Mouse (Mus musculus) cortical plate, adult 2 months (tissue): ENCODE data around the gene Olfr1256. TPM values are rescaled to one million over a fixed set of nuclear protein-coding genes. Genes with fewer than 3 reads are reported as not detected.

Experiments
- H3K27ac ChIP-seq: fragments of 200-500 bp; 2 replicates; pipeline ENCODE4 v1.5.1; 2012; ENCODE audit warnings: low read length, control low read depth, inconsistent platforms; ENCODE audit not compliant: insufficient read depth
- H3K4me1 ChIP-seq: fragments of 200-500 bp; 2 replicates; pipeline ENCODE4 v1.6.1; 2011; ENCODE audit warnings: low read length; ENCODE audit not compliant: control insufficient read depth, insufficient read depth
- H3K4me3 ChIP-seq: fragments of 200-500 bp; 2 replicates; pipeline ENCODE4 v1.5.1; 2011; ENCODE audit warnings: mild to moderate bottlenecking, low read length, control low read depth; ENCODE audit not compliant: insufficient read depth
- CTCF ChIP-seq: fragments of 200-500 bp; IDR thresholded peaks from 2 replicates; pipeline ENCODE4 v1.5.1; 2011; ENCODE audit warnings: mild to moderate bottlenecking, control low read depth, low read length; ENCODE audit not compliant: insufficient read depth; ENCODE audit errors: extremely low read depth
- POLR2A ChIP-seq: fragments of 200-500 bp; IDR thresholded peaks from 2 replicates; pipeline ENCODE4 v1.6.1; 2011; ENCODE audit warnings: mild to moderate bottlenecking, low read length, control low read depth; ENCODE audit not compliant: insufficient read depth; ENCODE audit errors: extremely low read depth
- polyA plus RNA-seq: library from polyadenylated mRNA; depleted of rRNA; stranded (reverse); fragments of >200 nt; gene quantifications from 2 replicates; pipeline ENCODE4 v1.2.3, GENCODE M21; 2012; rRNA removed

The Olfr1256 gene
- polyA plus RNA-seq: not detected in 2 replicates

DNA sequence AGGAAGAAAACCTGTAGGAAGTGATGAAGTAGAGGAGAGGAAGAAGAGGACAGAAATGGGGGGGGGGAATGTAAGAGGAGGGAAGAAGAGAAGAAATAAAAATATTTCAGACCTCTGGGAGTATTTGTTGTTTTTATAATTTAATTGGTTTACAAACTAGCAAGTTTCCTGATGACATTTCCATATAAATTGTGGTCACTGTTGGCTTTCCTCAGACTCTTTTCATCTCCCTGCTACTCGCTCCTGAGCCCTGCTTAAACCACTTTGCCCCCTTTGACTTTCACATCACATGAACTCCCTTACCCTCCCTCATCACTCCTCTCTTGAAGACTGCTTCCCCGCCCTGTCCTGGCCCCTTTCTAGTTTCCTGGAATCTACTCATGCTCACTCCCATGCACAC lies at the start of gene Olfr1256:
Gene Olfr1256, minus strand, starts transcription at position 101 of the 400 bp plus-strand sequence.
- H3K4me1 ChIP-seq: no peaks in the 10 kb centered on the region

GRCm38 (mm10) chr2:89878137-89878536 lies 36.8 kb upstream of the Olfr1256 start, which contains the start of gene Olfr1257:
TSS of gene Olfr1257 (plus strand) at chr2:89878437.
- Histone ChIP-seq H3K27ac (no peak within 1 kb of the TSS), H3K4me1 (no peaks in the 10 kb centered on the region), H3K4me3 (no peak within 1 kb of the TSS)
- no peak for TF ChIP-seq POLR2A

More for the DNA sequence above, at the start of gene Olfr1256:
- no peak within 1 kb of the TSS for H3K4me3 ChIP-seq
- H3K27ac ChIP-seq: no peak within 1 kb of the TSS
- TF ChIP-seq CTCF (no peak), POLR2A (no peak)

DNA sequence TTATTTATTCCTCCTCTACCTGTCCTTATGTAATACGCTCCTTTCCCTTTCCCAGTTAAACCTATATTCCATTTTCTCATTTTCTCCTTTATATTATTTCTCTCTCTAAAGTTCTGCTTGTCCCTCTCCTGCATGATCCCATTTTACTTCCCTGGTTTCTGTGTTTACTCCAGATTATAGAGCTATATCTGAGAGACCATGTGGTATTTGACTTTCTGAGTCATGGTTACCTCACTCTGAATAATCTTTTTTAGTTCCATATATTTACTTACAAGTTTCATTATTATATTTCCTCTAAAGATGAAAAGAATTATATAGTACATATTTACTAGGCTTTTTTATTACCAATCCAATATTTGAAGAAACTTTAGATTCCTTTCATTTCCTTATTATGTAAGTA lies 7.9 kb upstream of the Olfr1256 start:
- no peak overlapping the region for H3K4me3 ChIP-seq
- no peaks in the 10 kb centered on the region for H3K4me1 ChIP-seq
- no peak overlapping the region for H3K27ac ChIP-seq
- TF ChIP-seq POLR2A (no peak), CTCF (no peak)

- Histone ChIP-seq H3K27ac (no peak within 1 kb of the TSS), H3K4me1 (no peaks in the 10 kb centered on the region), H3K4me3 (no peak within 1 kb of the TSS)
- TF ChIP-seq POLR2A: no peak
These were observed 6.8 kb upstream of the Olfr1256 start, which contains the start of gene Olfr48 for GRCm38 (mm10) chr2:89848105-89848504. TSS of gene Olfr48 (minus strand) at chr2:89848205.

DNA sequence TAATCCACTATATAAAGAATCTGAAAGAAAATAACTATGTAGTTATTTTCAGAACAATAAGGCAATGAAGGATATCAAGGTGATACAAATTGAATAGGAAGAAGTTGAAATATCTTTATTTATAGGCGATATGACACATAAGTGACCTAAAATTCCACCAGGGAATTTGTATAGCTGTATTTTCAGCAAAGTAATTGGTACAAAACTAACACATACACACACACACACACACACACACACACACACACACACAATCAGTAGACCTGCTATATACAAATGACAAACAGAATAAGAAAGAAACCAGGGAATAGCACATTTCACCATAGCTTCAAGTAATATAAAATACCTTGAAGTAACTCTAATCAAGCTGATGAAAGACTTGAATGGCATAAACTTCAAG lies 21.1 kb downstream of the Olfr1256 start:
- no peak overlapping the region for H3K4me3 ChIP-seq
- TF ChIP-seq CTCF (no peak), POLR2A (no peak)
- no peaks in the 10 kb centered on the region for H3K4me1 ChIP-seq
- no peak overlapping the region for H3K27ac ChIP-seq

DNA sequence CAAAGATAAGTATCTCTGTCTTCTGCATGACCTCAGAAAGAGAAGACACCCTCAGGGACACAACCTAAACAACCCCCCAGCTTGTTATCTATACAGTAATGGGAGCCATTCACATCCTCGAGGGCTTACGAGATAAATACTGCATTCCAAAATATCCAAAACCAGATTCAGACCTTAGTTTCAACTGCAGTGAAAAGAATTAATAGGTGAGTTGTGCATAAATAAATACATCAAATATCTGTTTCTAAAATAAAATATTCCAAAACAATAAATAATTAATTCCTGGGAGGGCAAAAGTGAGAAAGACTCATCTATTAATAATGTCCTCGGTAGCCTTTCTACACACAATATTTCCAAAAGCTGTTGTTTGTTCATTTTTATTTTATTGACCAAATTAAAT lies 29.6 kb downstream of the Olfr1256 start, which contains the start of gene Olfr1255:
Gene Olfr1255, plus strand, starts transcription at position 301 of the 400 bp plus-strand sequence.
- Histone ChIP-seq H3K27ac (no peak within 1 kb of the TSS), H3K4me1 (no peaks in the 10 kb centered on the region), H3K4me3 (no peak within 1 kb of the TSS)
- no peak for TF ChIP-seq CTCF
- no peak for TF ChIP-seq POLR2A

GRCm38 (mm10) chr2:89810751-89811150 lies 30.6 kb downstream of the Olfr1256 start:
- TF ChIP-seq POLR2A: no peak
- TF ChIP-seq CTCF: no peak
- Histone ChIP-seq H3K4me1 (no peaks in the 10 kb centered on the region), H3K27ac (no peak overlapping the region), H3K4me3 (no peak overlapping the region)

- no peak overlapping the region for H3K27ac ChIP-seq
- H3K4me3 ChIP-seq: no peak overlapping the region
- TF ChIP-seq CTCF (no peak), POLR2A (no peak)
- no peaks in the 10 kb centered on the region for H3K4me1 ChIP-seq
These were observed 41.8 kb downstream of the Olfr1256 start for GRCm38 (mm10) chr2:89799583-89799982.

GRCm38 (mm10) chr2:89793519-89793918 lies 47.8 kb downstream of the Olfr1256 start, which contains the start of gene Olfr1254:
TSS of gene Olfr1254 (minus strand) at chr2:89793619.
- Histone ChIP-seq H3K4me3 (no peak within 1 kb of the TSS), H3K27ac (no peak within 1 kb of the TSS), H3K4me1 (no peaks in the 10 kb centered on the region)
- TF ChIP-seq POLR2A (no peak), CTCF (no peak)

Other genes starting within 250 kb of the Olfr1256 start
- gene Olfr1246, start 248.4 kb downstream of the Olfr1256 start, polyA plus RNA-seq: not detected in 2 replicates
- gene Olfr1247, start 227.4 kb downstream of the Olfr1256 start, polyA plus RNA-seq: 0.02 TPM in 1 of 2 replicates, not detected in the other
- not detected in 2 replicates for gene Olfr1248, start 223.3 kb downstream of the Olfr1256 start, polyA plus RNA-seq
- gene Olfr1249, start 206.6 kb downstream of the Olfr1256 start, polyA plus RNA-seq: not detected in 2 replicates
- gene Olfr1250, start 180.1 kb downstream of the Olfr1256 start, polyA plus RNA-seq: not detected in 2 replicates
- not detected in 2 replicates for gene Olfr1251, start 169.6 kb downstream of the Olfr1256 start, polyA plus RNA-seq
- gene Olfr1252, start 116.5 kb downstream of the Olfr1256 start, polyA plus RNA-seq: not detected in 2 replicates
- not detected in 2 replicates for gene Olfr1253, start 84.5 kb downstream of the Olfr1256 start, polyA plus RNA-seq
- gene Olfr1254, start 47.9 kb downstream of the Olfr1256 start, polyA plus RNA-seq: not detected in 2 replicates
- gene Olfr1255, start 29.5 kb downstream of the Olfr1256 start, polyA plus RNA-seq: not detected in 2 replicates
- not detected in 2 replicates for gene Olfr48, start 6.7 kb upstream of the Olfr1256 start, polyA plus RNA-seq
- not detected in 2 replicates for gene Olfr1257, start 36.9 kb upstream of the Olfr1256 start, polyA plus RNA-seq
- not detected in 2 replicates for gene Olfr1258, start 85.8 kb upstream of the Olfr1256 start, polyA plus RNA-seq
- not detected in 2 replicates for gene Olfr1259, start 107.1 kb upstream of the Olfr1256 start, polyA plus RNA-seq
- gene Olfr1260, start 132.8 kb upstream of the Olfr1256 start, polyA plus RNA-seq: not detected in 2 replicates
- not detected in 2 replicates for gene Olfr1261, start 149.7 kb upstream of the Olfr1256 start, polyA plus RNA-seq
- not detected in 2 replicates for gene Olfr1262, start 158.6 kb upstream of the Olfr1256 start, polyA plus RNA-seq
- gene Olfr1263, start 170.6 kb upstream of the Olfr1256 start, polyA plus RNA-seq: not detected in 2 replicates
- not detected in 2 replicates for gene Olfr1264, start 184.0 kb upstream of the Olfr1256 start, polyA plus RNA-seq
- not detected in 2 replicates for gene Olfr1265, start 193.8 kb upstream of the Olfr1256 start, polyA plus RNA-seq
- not detected in 2 replicates for gene Olfr140, start 222.0 kb upstream of the Olfr1256 start, polyA plus RNA-seq